Mouse (Mus musculus): ENCODE results near the gene Dbndd2.

- TF ChIP-seq CTCF (IDR thresholded peaks at IDR 0.05; ENCODE audit: low read depth) (no peak), EP300 (IDR thresholded peaks at IDR 0.05; ENCODE audit: low read depth) (no peak)
Measured at GRCm38 (mm10) chr2:164523301-164523773, 37.4 kb downstream of the Dbndd2 start.

All from liver, embryonic 14.5 days (tissue).